Mouse (Mus musculus) ES-E14 (cell line): Measurements from ENCODE around the gene Gm29797.

ENCODE experiments used
- HCFC1 ChIP-seq: IDR thresholded peaks from 2 replicates; pipeline ENCODE4 v1.6.1; 2012; ENCODE audit warnings: low read length, inconsistent platforms, borderline replicate concordance; ENCODE audit not compliant: insufficient read depth
- MAFK ChIP-seq: IDR thresholded peaks from 2 replicates; pipeline ENCODE4 v1.6.1; 2014; ENCODE audit warnings: mild to moderate bottlenecking, low read depth, low read length, inconsistent platforms; ENCODE audit not compliant: insufficient read depth
- ZNF384 ChIP-seq: IDR thresholded peaks from 2 replicates; pipeline ENCODE4 v1.6.1; 2012; ENCODE audit warnings: low read depth, low read length, inconsistent platforms

DNA sequence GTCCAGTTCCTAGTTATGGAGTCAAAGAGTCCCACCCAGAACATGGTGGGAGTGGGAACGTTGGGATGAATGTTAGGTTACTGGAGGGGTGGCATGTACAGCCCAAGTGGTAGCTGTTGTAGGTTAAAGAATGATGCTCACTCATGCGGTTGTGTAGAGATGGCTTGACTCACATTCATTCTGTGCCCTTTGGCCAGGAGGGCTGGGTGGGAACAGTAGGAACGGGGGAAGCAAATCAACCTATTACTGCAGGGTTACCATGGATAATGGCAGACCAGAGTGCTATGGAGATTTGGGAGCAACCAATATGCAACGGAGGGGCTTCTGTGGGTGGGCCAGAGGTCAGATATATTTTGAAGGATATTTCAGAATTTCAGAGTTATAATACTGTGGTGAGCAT is 18.1 kb downstream of the Gm29797 start:
- TF ChIP-seq HCFC1 (no peak), ZNF384 (no peak), MAFK (no peak)
